Mouse (Mus musculus) neural tube, embryonic 14.5 days (tissue): ENCODE measurements around the gene Zfp346. TPM values are rescaled to one million over a fixed set of nuclear protein-coding genes. Genes with fewer than 3 reads are reported as not detected.

ENCODE experiments used
- ATAC-seq: fragments of 200-750 bp; cut with Nextera tagmentation; 2 replicates; pipeline ENCODE4 v1.8.0; 2017; ENCODE audit warnings: low read depth, mild to moderate bottlenecking, moderate TSS enrichment, moderate library complexity
- H3K27ac ChIP-seq: fragments of 300-500 bp; sonication (generic); 2 replicates; pipeline ENCODE4 v1.5.1; 2014; ENCODE audit warnings: low read depth, mild to moderate bottlenecking, control low read depth, low read length, moderate library complexity, mixed read lengths
- H3K27me3 ChIP-seq: fragments of 300-500 bp; sonication (generic); 2 replicates; pipeline ENCODE4 v1.6.1; 2014; ENCODE audit warnings: low read length; ENCODE audit not compliant: control insufficient read depth, insufficient read depth
- H3K36me3 ChIP-seq: fragments of 300-500 bp; sonication (generic); 2 replicates; pipeline ENCODE4 v1.6.1; 2014; ENCODE audit warnings: low read length, mixed read lengths; ENCODE audit not compliant: control insufficient read depth, insufficient read depth
- H3K4me1 ChIP-seq: fragments of 300-500 bp; sonication (generic); 2 replicates; pipeline ENCODE4 v1.6.1; 2014; ENCODE audit warnings: low read length; ENCODE audit not compliant: control insufficient read depth, insufficient read depth
- H3K4me2 ChIP-seq: fragments of 300-500 bp; sonication (generic); 2 replicates; pipeline ENCODE4 v1.6.1; 2014; ENCODE audit warnings: mild to moderate bottlenecking, low read depth, low read length, control low read depth
- H3K4me3 ChIP-seq: fragments of 300-500 bp; sonication (generic); 2 replicates; pipeline ENCODE4 v1.5.1; 2014; ENCODE audit warnings: low read depth, low read length, control low read depth, mixed read lengths
- H3K9ac ChIP-seq: fragments of 300-500 bp; sonication (generic); replicated peaks from 2 replicates; pipeline ENCODE4 v1.6.1; 2014; ENCODE audit warnings: low read depth, mild to moderate bottlenecking, control low read depth, low read length, mixed read lengths
- H3K9me3 ChIP-seq: fragments of 300-500 bp; sonication (generic); 2 replicates; pipeline ENCODE4 v1.6.1; 2016; ENCODE audit warnings: low read length; ENCODE audit not compliant: control insufficient read depth
- WGBS: fragments of 180-500 bp; shearing (Covaris S2); extraction: QIAGEN DNeasy Blood & Tissue Kit; methylation state at CpG from one replicate; pipeline ENCODE4 v1.1.7; 2014; 5-methylcytosine and 5-hydroxymethylcytosine counted together
- polyA plus RNA-seq: library from polyadenylated mRNA; unstranded; fragments of >200 nt; fragmentation: Nextera tagmentation; extraction: Ambion mirVana; gene quantifications from 2 replicates; pipeline ENCODE4 v1.2.1, GENCODE M21; 2014

Gene Zfp346
- polyA plus RNA-seq, 1 experiment from 2014 or later: 34.5 TPM

GRCm38 (mm10) chr13:55133448-55133847 is 28.3 kb downstream of the Zfp346 start, which contains the start of gene Gm17617:
Gene Gm17617 (minus strand): TSS chr13:55133548.
- 100% methylated on average over 2 of the region's 2 CpGs for WGBS
- H3K4me2 ChIP-seq: no peak within 1 kb of the TSS
- no peaks in the 10 kb centered on the region for H3K27me3 ChIP-seq
- no peak within 1 kb of the TSS for H3K4me3 ChIP-seq
- no peak within 1 kb of the TSS for H3K27ac ChIP-seq
- no peaks in the 10 kb centered on the region for H3K4me1 ChIP-seq
- no peak within 1 kb of the TSS for H3K9ac ChIP-seq
- no peak for ATAC-seq
- no peaks in the 10 kb centered on the region for H3K9me3 ChIP-seq
- H3K36me3 ChIP-seq: peaks cover 30% of the 10 kb centered on the region

GRCm38 (mm10) chr13:55135382-55135781 is 30.3 kb downstream of the Zfp346 start:
- H3K27ac ChIP-seq: no peak overlapping the region
- H3K4me1 ChIP-seq: no peaks in the 10 kb centered on the region
- no peaks in the 10 kb centered on the region for H3K9me3 ChIP-seq
- no peak overlapping the region for H3K4me3 ChIP-seq
- no peak for ATAC-seq
- no peak overlapping the region for H3K4me2 ChIP-seq
- H3K27me3 ChIP-seq: no peaks in the 10 kb centered on the region
- H3K9ac ChIP-seq: no peak overlapping the region
- H3K36me3 ChIP-seq: peaks cover 23% of the 10 kb centered on the region
- 3% methylated on average over 5 of the region's 5 CpGs for WGBS

- no peaks in the 10 kb centered on the region for H3K9me3 ChIP-seq
- no peak overlapping the region for H3K4me2 ChIP-seq
- no peak overlapping the region for H3K27ac ChIP-seq
- no peak overlapping the region for H3K4me3 ChIP-seq
- no peaks in the 10 kb centered on the region for H3K4me1 ChIP-seq
- no peaks in the 10 kb centered on the region for H3K27me3 ChIP-seq
- no peaks in the 10 kb centered on the region for H3K36me3 ChIP-seq
- H3K9ac ChIP-seq: no peak overlapping the region
- no peak for ATAC-seq
- WGBS: 75% methylated on average over 2 of the region's 2 CpGs
These were observed 35.2 kb downstream of the Zfp346 start for GRCm38 (mm10) chr13:55140271-55140670.

- peak within 1 kb of the TSS; percentile 96 for H3K4me2 ChIP-seq
- H3K4me1 ChIP-seq: no peaks in the 10 kb centered on the region; the same call in 1 of the 2 replicates
- H3K9ac ChIP-seq: peak within 1 kb of the TSS; percentile 52
- ATAC-seq: peak; percentile 44
- no peak within 1 kb of the TSS for H3K27ac ChIP-seq
- no peaks in the 10 kb centered on the region; the same call in 1 of the 2 replicates for H3K27me3 ChIP-seq
- no peaks in the 10 kb centered on the region for H3K9me3 ChIP-seq
- H3K36me3 ChIP-seq: no peaks in the 10 kb centered on the region
- peak within 1 kb of the TSS; percentile 34 for H3K4me3 ChIP-seq
- WGBS: under 1% methylated on average over 64 of the region's 68 CpGs
These were observed 47.7 kb downstream of the Zfp346 start, which contains the start of gene Fgfr4 for GRCm38 (mm10) chr13:55152621-55153415. Gene Fgfr4 (plus strand): TSS chr13:55152640.

- Histone ChIP-seq H3K27me3 (no peaks in the 10 kb centered on the region; the same call in 1 of the 2 replicates), H3K4me2 (no peak overlapping the region), H3K4me1 (no peaks in the 10 kb centered on the region; the same call in 1 of the 2 replicates), H3K9me3 (no peaks in the 10 kb centered on the region), H3K27ac (no peak overlapping the region), H3K9ac (no peak overlapping the region), H3K36me3 (no peaks in the 10 kb centered on the region), H3K4me3 (no peak overlapping the region)
- WGBS: 88% methylated on average over 5 of the region's 5 CpGs
- no peak for ATAC-seq
These were observed 48.8 kb downstream of the Zfp346 start for GRCm38 (mm10) chr13:55153951-55154350.

- ATAC-seq: no peak
- WGBS: 70% methylated on average over 7 of the region's 7 CpGs
- Histone ChIP-seq H3K36me3 (no peaks in the 10 kb centered on the region), H3K9me3 (no peaks in the 10 kb centered on the region), H3K9ac (no peak overlapping the region), H3K4me3 (no peak overlapping the region), H3K27ac (no peak overlapping the region), H3K27me3 (no peaks in the 10 kb centered on the region), H3K4me1 (no peaks in the 10 kb centered on the region), H3K4me2 (no peak overlapping the region)
These were observed 57.3 kb downstream of the Zfp346 start for GRCm38 (mm10) chr13:55162365-55162764.

GRCm38 (mm10) chr13:55163553-55163952 is 58.4 kb downstream of the Zfp346 start:
- WGBS: 64% methylated on average over 5 of the region's 5 CpGs
- H3K9me3 ChIP-seq: no peaks in the 10 kb centered on the region
- 0 out of 2 replicates have a peak, but pooled peaks cover under 1% of the 10 kb centered on the region for H3K4me1 ChIP-seq
- H3K9ac ChIP-seq: no peak overlapping the region
- H3K27me3 ChIP-seq: no peaks in the 10 kb centered on the region
- H3K36me3 ChIP-seq: no peaks in the 10 kb centered on the region
- no peak for ATAC-seq
- H3K27ac ChIP-seq: no peak overlapping the region
- H3K4me2 ChIP-seq: no peak overlapping the region
- H3K4me3 ChIP-seq: no peak overlapping the region

- 95% methylated on average over 16 of the region's 16 CpGs for WGBS
These were observed 60.8 kb downstream of the Zfp346 start for GRCm38 (mm10) chr13:55165831-55166339.

More at GRCm38 (mm10) chr13:55165831-55166339, 60.8 kb downstream of the Zfp346 start:
- no peaks in the 10 kb centered on the region for H3K9me3 ChIP-seq
- H3K27ac ChIP-seq: no peak overlapping the region
- H3K4me1 ChIP-seq: 0 out of 2 replicates have a peak, but pooled peaks cover 7% of the 10 kb centered on the region
- no peak for ATAC-seq
- H3K4me2 ChIP-seq: no peak overlapping the region
- no peak overlapping the region for H3K4me3 ChIP-seq
- H3K36me3 ChIP-seq: no peaks in the 10 kb centered on the region
- no peak overlapping the region for H3K9ac ChIP-seq
- H3K27me3 ChIP-seq: no peaks in the 10 kb centered on the region
